Mouse (Mus musculus) heart, postnatal 10 days (tissue): ENCODE data around the gene Ebi3. TPM values are rescaled to one million over a fixed set of nuclear protein-coding genes. Genes with fewer than 3 reads are reported as not detected.

ENCODE experiments used
- DNase-seq, 2 experiments: peaks; one replicate each; pipeline ENCODE4 v3.0.0; 2021
- intact Hi-C: fragments of 180-260 bp; cut with DNase I; formaldehyde crosslinking; loops from one replicate; pipeline ENCODE4 v1.15.1; 2025
- total RNA-seq, 2 experiments: library from RNA; stranded (reverse); gene quantifications; 2 replicates each; pipeline ENCODE4 v1.2.3; 2021

The Ebi3 gene
- total RNA-seq, 2 experiments from 2014 or later, result 0.22 to 0.82 TPM

DNA sequence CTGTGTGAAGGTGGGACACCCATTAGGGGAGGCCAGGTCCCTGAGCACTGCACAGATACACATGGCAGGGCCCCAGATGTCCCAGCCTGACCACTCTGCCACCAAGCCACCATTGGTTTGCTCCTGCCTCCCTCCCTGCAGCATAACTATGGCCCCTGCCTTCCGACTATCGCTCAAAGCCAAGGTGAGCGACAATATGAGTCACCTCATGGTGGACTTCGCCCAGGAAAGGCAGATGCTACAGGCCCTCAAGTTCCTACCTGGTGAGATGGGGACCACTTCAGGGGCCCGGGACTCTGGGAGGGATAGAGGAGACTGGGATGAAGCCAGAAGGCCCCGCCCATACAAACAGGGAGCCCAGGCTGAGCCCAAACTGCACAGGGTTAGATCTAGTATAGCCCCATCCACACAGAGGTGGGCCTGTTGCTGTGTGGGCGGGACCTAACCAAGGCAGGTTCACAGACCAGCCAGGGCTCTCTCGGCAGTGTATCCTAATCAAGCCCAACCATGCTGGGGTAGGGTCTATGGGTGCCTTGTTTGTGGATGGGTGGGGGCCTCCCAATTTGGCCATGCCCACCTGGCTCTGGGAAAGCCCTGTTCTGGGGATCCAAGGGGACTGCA, 37.9 kb downstream of the Ebi3 start:
- no peak for DNase-seq
- intact Hi-C loops, result no loop called here

DNA sequence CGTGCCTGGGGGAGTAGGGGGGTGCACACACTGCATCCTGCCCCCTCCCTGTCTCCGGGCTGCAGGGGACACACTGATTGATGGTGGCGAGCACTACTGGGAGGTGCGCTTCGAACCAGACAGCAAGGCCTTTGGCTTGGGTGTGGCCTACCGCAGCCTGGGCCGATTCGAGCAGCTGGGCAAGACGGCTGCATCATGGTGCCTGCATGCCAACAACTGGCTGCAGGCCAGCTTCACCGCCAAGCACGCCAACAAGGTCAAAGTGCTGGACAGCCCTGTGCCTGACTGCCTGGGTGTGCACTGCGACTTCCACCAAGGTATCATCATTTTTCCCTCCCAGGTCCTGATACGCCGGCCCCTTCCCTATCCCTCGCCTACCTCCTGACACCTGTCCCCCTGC, 43.6 kb downstream of the Ebi3 start:
- DNase-seq, result peak in 1 of 2 experiments; percentile 29
- intact Hi-C loops, result no loop called here

- DNase-seq, result no peak
- intact Hi-C loops, result no loop called here
These were observed 47.5 kb downstream of the Ebi3 start for GRCm38 (mm10) chr17:55999794-56000499.

DNA sequence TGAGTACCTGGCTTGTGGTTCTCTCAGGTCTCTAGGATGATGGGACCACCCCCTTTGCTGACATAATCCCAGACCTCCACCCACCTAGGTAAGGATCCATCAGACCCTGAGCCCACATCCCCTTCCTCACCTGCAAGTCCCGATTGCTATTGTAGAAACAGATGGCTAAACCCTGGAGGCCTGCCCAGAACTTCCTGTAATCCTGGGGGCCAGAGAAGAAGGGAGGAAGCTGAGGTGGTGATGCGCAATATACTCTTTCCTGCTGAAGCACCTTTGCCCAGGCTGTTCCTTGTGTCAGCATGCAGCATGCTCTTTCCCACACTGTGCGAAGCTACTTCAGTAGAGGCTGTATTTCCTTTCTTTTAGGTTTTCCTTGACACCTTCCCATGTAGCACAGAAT, 50.6 kb downstream of the Ebi3 start:
- intact Hi-C loops, result no loop called here
- no peak for DNase-seq

DNA sequence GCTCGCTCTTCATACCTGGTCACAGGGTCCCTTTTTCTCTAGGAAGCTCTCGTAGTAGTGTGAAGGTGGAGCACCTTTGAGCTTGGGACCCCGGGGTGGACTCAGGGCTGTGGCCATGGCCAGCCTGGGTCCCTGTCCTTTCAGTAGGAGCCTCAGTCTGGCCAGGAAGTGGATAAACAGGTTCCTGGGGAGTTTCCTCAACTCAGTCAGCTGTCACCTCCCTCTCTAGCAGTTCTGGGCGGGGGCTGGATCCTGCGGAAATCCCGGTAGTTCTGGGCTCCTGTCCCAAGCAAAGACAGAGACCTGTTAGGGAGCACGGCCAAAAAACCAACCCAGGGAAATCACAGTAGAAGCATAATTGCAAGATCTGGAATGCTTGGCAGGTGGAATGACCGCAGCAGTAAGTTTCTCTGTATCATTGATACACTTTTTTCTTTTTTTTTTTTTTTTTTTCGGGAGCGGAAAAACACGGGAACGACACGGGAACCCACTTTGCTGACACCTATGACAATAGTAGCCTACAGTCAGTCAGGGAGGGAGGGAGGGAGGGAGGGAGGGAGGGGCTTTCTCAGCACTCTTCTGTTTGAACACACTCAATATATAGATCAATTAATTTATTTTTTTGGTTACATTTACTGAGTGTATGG, 53.1 kb downstream of the Ebi3 start, which contains the start of the genes Stap2 and Mpnd:
Stap2 (minus strand) TSS at position 170 of the 647 bp plus-strand sequence.
Mpnd (plus strand) TSS at position 297 of the 647 bp plus-strand sequence.
- intact Hi-C loops, result no loop called here
- DNase-seq, result peak; percentile 62 to 63

Other genes with a start within 250 kb of the Ebi3 start
- gene Pot1b, start 240.0 kb upstream of the Ebi3 start, total RNA-seq, result 1 to 10 TPM; 3.5 to 4.3 TPM
- gene Adgre4, start 202.7 kb upstream of the Ebi3 start, total RNA-seq, result under 1 TPM; 0.07 to 0.45 TPM
- 1 to 10 TPM; 5.5 to 5.6 TPM for gene Zfp119a, start 73.7 kb upstream of the Ebi3 start, total RNA-seq
- gene Zfp959, start 60.5 kb upstream of the Ebi3 start, total RNA-seq, result 1 to 10 TPM; 4.9 to 5.3 TPM
- 1 to 10 TPM; 4.4 to 4.5 TPM for gene Zfp119b, start 3.1 kb upstream of the Ebi3 start, total RNA-seq
- 10 to 100 TPM; 12.8 TPM for gene Yju2, start 6.5 kb downstream of the Ebi3 start, total RNA-seq
- 1 to 10 TPM; 1.8 to 3.4 TPM for gene Shd, start 17.8 kb downstream of the Ebi3 start, total RNA-seq
- under 1 TPM in 1 of 2 experiments, not detected in 1; 0.31 TPM for gene Fsd1, start 33.9 kb downstream of the Ebi3 start, total RNA-seq
- 10 to 100 TPM; 17.8 to 18.8 TPM for gene Stap2, start 52.9 kb downstream of the Ebi3 start, total RNA-seq
- 10 to 100 TPM; 47.4 to 50.1 TPM for gene Mpnd, start 53.1 kb downstream of the Ebi3 start, total RNA-seq
- gene Sh3gl1, start 84.0 kb downstream of the Ebi3 start, total RNA-seq, result 10 to 100 TPM; 32.0 to 33.9 TPM
- 1 to 10 TPM; 5.2 to 6.3 TPM for gene Chaf1a, start 87.8 kb downstream of the Ebi3 start, total RNA-seq
- gene Ubxn6, start 122.4 kb downstream of the Ebi3 start, total RNA-seq, result 10 to 100 TPM; 50.9 to 57.4 TPM
- 10 to 100 TPM; 38.9 to 42.2 TPM for gene Hdgfl2, start 127.0 kb downstream of the Ebi3 start, total RNA-seq
- gene Plin4, start 157.2 kb downstream of the Ebi3 start, total RNA-seq, result 100 to 1,000 TPM in 1 of 2 experiments, 10 to 100 TPM in 1; 80.9 to 155 TPM
- gene Plin5, start 165.0 kb downstream of the Ebi3 start, total RNA-seq, result 100 to 1,000 TPM; 126 to 166 TPM
- 10 to 100 TPM; 12.6 to 25.2 TPM for gene Lrg1, start 169.4 kb downstream of the Ebi3 start, total RNA-seq
- 10 to 100 TPM; 11.3 to 13.7 TPM for gene Sema6b, start 187.7 kb downstream of the Ebi3 start, total RNA-seq
- gene Tnfaip8l1, start 209.8 kb downstream of the Ebi3 start, total RNA-seq, result 1 to 10 TPM; 5.8 to 8.4 TPM
- gene Mydgf, start 231.3 kb downstream of the Ebi3 start, total RNA-seq, result 10 to 100 TPM; 36.6 to 40.3 TPM